Mouse (Mus musculus) ovary, adult 18-20 months (tissue): ENCODE data around the gene Lrmp.
"Not testable (repeated sequence)": the region's sequence is repeated elsewhere in the genome, so short reads cannot be mapped to it uniquely, and the experiment has no call there.

Experiments
- DNase-seq: peaks from one replicate; pipeline ENCODE4 v3.0.0; 2022; ENCODE audit warnings: low spot score, mixed read lengths

The Lrmp gene

DNA sequence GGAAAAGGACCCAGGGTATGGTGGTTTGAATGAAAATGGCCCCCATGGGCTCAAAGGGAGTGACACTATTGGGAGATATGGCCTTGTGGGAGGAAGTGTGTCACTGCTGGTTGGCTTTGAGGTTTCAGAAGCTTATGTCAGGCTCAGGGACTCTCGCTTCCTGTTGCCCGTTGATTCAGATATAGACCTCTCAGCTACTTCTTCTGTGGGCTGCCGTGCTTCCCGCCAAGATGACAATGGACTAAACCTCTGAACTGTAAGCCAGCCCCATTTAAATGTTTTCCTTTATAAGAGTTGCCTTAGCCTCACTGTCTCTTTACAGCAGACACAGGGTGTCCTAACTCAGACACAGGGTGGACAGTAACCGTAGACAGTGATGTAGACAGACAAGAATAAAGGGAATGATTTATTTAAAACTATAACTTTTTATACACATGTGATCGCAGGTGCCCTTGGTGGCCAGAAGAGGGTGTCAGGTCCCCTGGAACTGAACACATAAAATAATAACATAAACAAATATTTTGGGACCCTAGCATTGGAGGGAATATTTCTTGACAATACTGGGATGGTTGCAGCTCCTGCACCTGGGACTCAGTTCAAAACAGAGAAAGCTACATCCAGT lies at the start of gene Lrmp:
Gene Lrmp (plus strand): TSS at position 178 of the 622 bp plus-strand sequence.
- DNase-seq = no peak

GRCm38 (mm10) chr6:145066416-145066815 lies 49.0 kb upstream of the Lrmp start:
- no peak for DNase-seq

GRCm38 (mm10) chr6:145067679-145068078 lies 47.8 kb upstream of the Lrmp start:
- DNase-seq = no peak

GRCm38 (mm10) chr6:145069397-145069796 lies 46.1 kb upstream of the Lrmp start:
- no peak for DNase-seq

- no peak for DNase-seq
Measured at GRCm38 (mm10) chr6:145069921-145070320, 45.5 kb upstream of the Lrmp start.

DNA sequence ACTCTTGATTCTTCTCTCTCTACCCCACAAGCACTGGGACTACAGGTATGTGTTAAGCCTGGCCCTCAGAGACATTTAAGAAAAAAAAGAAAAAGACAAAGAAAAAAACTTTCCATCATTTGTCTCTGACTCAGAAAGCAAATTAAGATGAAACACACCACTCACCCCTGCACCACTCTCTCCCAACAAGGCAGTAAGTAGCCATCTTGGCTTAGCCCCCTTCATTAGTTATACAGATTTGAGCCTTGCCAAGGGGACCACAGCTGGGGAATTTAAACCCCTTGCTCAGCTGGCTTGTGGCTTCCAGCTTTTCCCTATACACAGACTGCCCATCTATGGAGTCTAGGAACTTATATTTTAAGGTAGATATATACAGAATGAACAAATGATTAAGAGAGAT lies 41.0 kb upstream of the Lrmp start:
- DNase-seq = no peak

DNA sequence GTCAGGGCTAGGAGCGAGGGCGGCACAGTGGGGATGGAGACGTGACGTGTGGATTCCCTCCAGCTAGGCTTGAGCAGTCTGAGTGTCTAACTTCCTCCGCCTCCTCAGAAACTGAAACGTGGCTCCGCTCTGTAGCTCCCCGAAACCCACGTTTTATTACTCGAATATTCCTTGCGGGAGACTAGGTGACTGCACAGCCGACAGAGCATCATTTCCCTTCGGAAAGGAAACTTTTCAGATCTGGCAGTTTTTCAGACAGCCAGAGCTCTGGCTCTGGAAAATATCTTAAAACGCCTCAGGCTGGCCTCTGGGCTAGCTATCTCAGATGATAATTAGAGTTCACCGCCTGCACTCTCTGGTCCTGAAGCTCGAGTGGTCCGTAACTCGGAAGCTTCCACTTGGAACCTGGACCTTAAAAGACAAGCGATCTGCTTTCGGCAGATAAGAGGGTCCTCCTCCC lies 40.3 kb upstream of the Lrmp start:
- DNase-seq = no peak

DNA sequence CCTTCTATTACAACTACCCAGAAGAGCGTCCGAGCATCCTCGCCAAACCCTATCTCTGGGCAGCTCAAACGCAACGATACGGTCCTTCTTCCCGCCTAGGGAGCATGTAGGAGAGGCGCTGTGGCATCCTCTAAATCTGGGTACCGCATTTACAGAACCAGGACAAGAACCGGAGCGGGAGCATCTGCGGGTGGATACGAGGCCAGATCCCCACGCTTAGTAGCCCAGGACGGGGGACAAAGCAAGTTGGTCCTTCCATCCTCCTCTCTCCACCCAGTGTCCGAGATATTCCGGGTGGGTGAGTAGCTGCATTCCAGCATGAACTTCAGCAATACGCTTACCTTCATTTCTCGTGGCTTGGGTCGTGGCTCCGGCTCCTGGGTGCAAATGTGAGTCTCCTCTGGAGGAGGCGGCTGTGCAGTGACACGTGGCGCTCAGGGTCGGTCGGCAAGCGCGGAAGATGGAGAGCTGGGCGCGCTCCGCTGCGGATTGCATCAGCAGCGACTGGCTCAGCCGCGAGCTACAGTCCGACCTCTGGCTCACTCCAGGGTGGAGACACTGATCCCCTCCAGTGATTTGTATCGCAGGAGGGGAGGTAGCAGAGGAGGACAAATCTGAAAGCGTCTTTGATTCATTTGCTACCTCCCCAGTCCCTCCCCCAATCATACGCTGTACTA lies 39.8 kb upstream of the Lrmp start, which contains the start of gene Bcat1:
Gene Bcat1 (minus strand): TSS at position 637 of the 677 bp plus-strand sequence.
- peak; percentile 28 for DNase-seq

DNA sequence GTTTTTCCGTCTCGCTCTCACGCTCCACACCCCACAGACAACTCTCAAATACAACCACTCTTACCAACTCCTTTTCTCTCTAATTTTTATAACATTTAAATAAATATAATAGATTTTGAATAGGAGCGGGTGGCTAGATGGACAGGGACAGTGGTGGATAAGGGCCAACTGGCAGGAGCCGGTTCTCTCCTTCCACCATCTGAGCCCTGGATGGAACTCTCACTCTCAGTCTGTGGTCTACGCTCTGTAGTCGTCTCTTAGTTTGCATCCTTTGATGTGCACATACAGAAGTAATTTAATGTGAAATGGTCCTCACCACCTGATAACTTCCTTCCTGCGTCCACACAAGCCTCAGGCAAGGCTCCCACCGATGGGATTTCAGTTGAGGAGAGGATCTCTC lies 39.2 kb upstream of the Lrmp start:
- no peak for DNase-seq

DNA sequence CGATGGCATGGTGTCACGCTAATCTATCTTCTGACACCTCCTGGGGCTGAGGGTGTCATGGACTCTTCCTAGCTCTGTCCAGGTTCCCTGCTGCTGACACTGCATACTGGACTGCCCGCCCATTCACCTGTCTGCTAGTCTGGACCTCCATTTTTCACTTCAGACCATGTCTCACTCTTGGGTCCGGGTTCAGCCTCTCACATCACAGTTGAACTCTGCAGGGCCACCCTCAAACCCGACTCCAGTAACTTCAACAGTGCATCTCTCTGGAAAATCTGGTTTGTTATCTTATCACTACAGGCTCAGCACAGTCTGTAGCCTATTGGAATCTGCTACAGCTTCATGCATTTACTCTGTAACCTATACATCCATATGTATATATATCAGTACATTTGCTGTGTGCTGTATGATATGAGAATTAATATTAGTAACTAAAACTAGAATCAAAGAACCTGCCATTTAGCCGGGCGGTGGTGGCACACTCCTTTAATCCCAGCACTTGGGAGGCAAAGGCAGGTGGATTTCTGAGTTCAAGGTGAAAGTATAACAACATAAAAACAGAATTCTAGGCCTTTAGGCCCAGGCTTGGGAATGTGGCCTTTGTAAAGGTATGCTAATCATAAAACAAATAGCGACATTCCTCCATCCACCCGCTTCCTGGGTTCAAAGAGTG lies 36.2 kb upstream of the Lrmp start:
- no peak for DNase-seq

- no peak for DNase-seq
Measured at GRCm38 (mm10) chr6:145081721-145082120, 33.7 kb upstream of the Lrmp start.

- DNase-seq = no peak
Measured at GRCm38 (mm10) chr6:145084343-145085117, 30.9 kb upstream of the Lrmp start.

- DNase-seq = no peak
Measured at GRCm38 (mm10) chr6:145088451-145089113, 26.9 kb upstream of the Lrmp start.

DNA sequence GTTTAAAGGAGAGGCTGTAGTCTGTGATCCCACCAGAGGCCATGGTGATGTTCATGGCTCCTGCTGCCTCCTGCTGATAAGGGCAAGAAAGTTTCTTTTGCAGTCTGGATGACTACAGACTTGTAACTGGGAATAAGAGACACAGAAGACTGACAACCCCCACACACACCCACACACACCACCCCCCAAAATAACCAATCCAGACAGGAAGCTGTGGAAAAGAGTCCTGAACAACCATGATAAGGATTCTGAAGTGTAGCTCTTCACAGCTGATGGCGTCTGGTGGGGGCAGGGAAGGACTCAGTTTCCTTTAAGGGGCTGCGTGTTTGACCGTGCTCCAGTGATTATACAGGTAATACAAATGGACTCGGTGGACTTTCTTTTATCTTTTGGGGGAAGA lies 26.1 kb upstream of the Lrmp start:
- no peak for DNase-seq

- DNase-seq = no peak
Measured at GRCm38 (mm10) chr6:145090201-145090863, 25.1 kb upstream of the Lrmp start.

GRCm38 (mm10) chr6:145090928-145091327 lies 24.5 kb upstream of the Lrmp start:
- DNase-seq = no peak

DNA sequence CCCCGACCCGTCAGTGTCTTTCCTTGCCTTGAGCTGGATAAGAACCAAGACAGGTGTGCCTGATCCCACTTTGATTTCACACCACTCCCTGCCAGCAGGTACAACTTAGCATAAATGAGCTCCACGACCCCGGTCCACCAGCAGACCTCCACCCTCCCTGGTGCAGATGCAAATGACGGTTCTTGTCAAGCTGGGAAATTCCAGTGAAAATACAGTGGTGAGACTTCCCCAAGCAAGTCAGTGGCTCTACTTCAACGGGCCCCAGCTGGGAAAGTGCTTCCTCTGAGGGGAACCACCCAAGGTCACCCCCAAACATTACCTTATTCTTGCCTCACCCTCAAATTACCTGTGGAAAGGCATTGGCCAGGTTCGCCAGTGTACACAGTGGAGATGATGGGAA lies 23.5 kb upstream of the Lrmp start:
- no peak for DNase-seq

GRCm38 (mm10) chr6:145093038-145093622 lies 22.3 kb upstream of the Lrmp start:
- DNase-seq = not testable (repeated sequence)

DNA sequence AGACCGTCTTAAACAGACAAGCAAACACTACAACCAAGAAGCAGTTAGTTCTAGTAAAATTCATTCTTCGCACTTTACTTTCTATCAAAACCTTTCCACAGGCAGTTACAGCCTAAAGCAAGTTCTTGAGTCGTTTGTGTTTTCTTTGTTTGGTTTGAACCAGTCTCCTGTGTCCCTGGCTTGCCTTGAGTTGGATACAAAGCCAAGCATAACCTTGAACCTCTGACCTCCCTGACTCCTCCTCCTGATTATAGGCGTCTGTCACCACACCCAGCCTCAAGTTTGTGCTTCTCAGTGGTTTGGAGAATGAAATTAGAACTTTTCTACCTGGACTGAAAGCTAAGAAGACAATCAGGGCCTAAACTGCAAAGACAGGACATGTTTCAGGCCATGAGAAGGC lies 21.0 kb upstream of the Lrmp start:
- no peak for DNase-seq

- no peak for DNase-seq
Measured at GRCm38 (mm10) chr6:145100923-145101322, 14.5 kb upstream of the Lrmp start.
